23 mouse cellular contexts compared by ENCODE assay signal in the genomic region with DNA sequence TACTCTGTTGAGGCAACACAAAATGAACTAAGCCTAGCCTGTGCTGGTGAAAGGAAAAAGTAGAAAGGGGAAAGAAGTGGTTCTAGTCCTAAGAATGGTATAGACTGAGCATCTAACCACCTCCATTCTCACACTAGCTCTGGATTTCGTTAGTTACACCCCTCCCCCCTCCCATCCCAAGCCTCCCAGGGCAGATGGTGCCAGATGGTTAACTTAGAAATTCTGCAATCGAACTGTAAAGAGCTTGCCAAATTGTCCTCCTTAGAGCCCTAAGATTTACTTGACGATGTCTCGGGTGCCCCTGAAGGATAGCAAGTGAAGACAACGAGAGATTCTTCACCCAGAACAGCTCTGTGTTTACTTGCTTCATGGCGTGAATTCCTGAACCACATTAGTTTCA.
DNase-seq lines count a peak whose midpoint lies in the region; ATAC-seq and TF ChIP-seq lines count a peak whose summit lies in the region.
"Had no signal": no experiment of that assay in that cellular context is flagged by ENCODE, and none has a peak within 500 bp of the region (broad histone marks: within the 10 kb centered on the region; RNA-seq: fewer than 3 reads in every experiment).

No protein-coding gene starts in this region.

- no peak for TF ChIP-seq POLR2A in brain, embryonic 14.5 days (IDR thresholded peaks at IDR 0.05; ENCODE audit: borderline replicate concordance, extremely low read depth, insufficient read depth, insufficient read length, poor library complexity, severe bottlenecking)

- H3K9ac ChIP-seq in forebrain, embryonic 15.5 days (replicated peaks): no peak overlapping the region
- no peak overlapping the region for H3K9ac ChIP-seq in embryonic facial prominence, embryonic 15.5 days
- H3K9ac ChIP-seq: kidney, embryonic 15.5 days; liver, embryonic 15.5 days; lung, embryonic 14.5 days; midbrain, embryonic 15.5 days had no signal

- no peak overlapping the region for H3K27ac ChIP-seq in forebrain, embryonic 15.5 days (replicated peaks)
- no peak overlapping the region for H3K27ac ChIP-seq in forebrain, embryonic 10.5 days
- 0 out of 2 replicates have a peak overlapping the region, but pooled peaks have one; percentile 4 for H3K27ac ChIP-seq in embryonic facial prominence, embryonic 15.5 days (replicated peaks)
- H3K27ac ChIP-seq: kidney, embryonic 15.5 days; liver, embryonic 15.5 days; midbrain, embryonic 15.5 days had no signal

- H3K4me3 ChIP-seq in forebrain, embryonic 15.5 days: no peak overlapping the region
- H3K4me3 ChIP-seq in forebrain, embryonic 10.5 days: no peak overlapping the region
- H3K4me3 ChIP-seq in embryonic facial prominence, embryonic 15.5 days (replicated peaks): no peak overlapping the region
- H3K4me3 ChIP-seq: kidney, embryonic 15.5 days; liver, embryonic 15.5 days; midbrain, embryonic 15.5 days had no signal

- DNase-seq in forebrain, embryonic 10.5 days (ENCODE audit: extremely low spot score, low spot score): no peak
- peak; percentile 15 for DNase-seq in left cerebral cortex, postnatal 4 days
- DNase-seq in left cerebral cortex, adult 18-20 months (ENCODE audit: low spot score in 2 of 2): no peak
- DNase-seq in brain, embryonic 14.5 days (ENCODE audit: low read depth): peak; percentile 77
- DNase-seq in heart, postnatal 4 days: no peak
- no peak for DNase-seq in layer of hippocampus, adult 11-12 months (ENCODE audit: low spot score)
- DNase-seq: B cell, adult 2 months; cerebellum, adult 11-12 months; cerebellum, postnatal 14 days; gastrocnemius, postnatal 14 days; heart, postnatal 14 days; kidney, adult 18-20 months; kidney, postnatal 25 days; layer of hippocampus, postnatal 36 days; lung, embryonic 14.5 days; lung, postnatal 14 days; right cerebral cortex, postnatal 14 days had no signal

- no peaks in the 10 kb centered on the region for H3K36me3 ChIP-seq in forebrain, embryonic 15.5 days
- H3K36me3 ChIP-seq in forebrain, embryonic 10.5 days (replicated peaks): no peaks in the 10 kb centered on the region
- no peaks in the 10 kb centered on the region for H3K36me3 ChIP-seq in embryonic facial prominence, embryonic 15.5 days
- H3K36me3 ChIP-seq: kidney, embryonic 15.5 days; liver, embryonic 15.5 days; midbrain, embryonic 15.5 days had no signal

- no peak overlapping the region for H3K4me2 ChIP-seq in forebrain, embryonic 15.5 days (replicated peaks)
- no peak overlapping the region for H3K4me2 ChIP-seq in embryonic facial prominence, embryonic 15.5 days (replicated peaks)
- H3K4me2 ChIP-seq: kidney, embryonic 15.5 days; liver, embryonic 15.5 days; lung, embryonic 14.5 days; midbrain, embryonic 15.5 days had no signal

- no peaks in the 10 kb centered on the region for H3K27me3 ChIP-seq in forebrain, embryonic 15.5 days
- H3K27me3 ChIP-seq in forebrain, embryonic 10.5 days (ENCODE audit: poor library complexity, severe bottlenecking): no peaks in the 10 kb centered on the region
- no peaks in the 10 kb centered on the region for H3K27me3 ChIP-seq in embryonic facial prominence, embryonic 15.5 days
- H3K27me3 ChIP-seq: kidney, embryonic 15.5 days; liver, embryonic 15.5 days; midbrain, embryonic 15.5 days had no signal

- 54% methylated on average over 6 of the region's 6 CpGs for WGBS in forebrain, embryonic 15.5 days
- WGBS in forebrain, embryonic 10.5 days: 67% methylated on average over 6 of the region's 6 CpGs
- 49% methylated on average over 6 of the region's 6 CpGs for WGBS in embryonic facial prominence, embryonic 15.5 days

- H3K9me3 ChIP-seq in forebrain, embryonic 15.5 days: no peaks in the 10 kb centered on the region
- H3K9me3 ChIP-seq in forebrain, embryonic 10.5 days: no peaks in the 10 kb centered on the region
- no peaks in the 10 kb centered on the region for H3K9me3 ChIP-seq in embryonic facial prominence, embryonic 15.5 days (replicated peaks)
- H3K9me3 ChIP-seq: kidney, embryonic 15.5 days; liver, embryonic 15.5 days; midbrain, embryonic 15.5 days had no signal

- ATAC-seq in forebrain, embryonic 15.5 days (replicated peaks): peak; percentile 77
- no peak for ATAC-seq in embryonic facial prominence, embryonic 15.5 days (ENCODE audit: insufficient number of reproducible peaks, low FRiP score, low TSS enrichment, low read depth)
- ATAC-seq: inflammation-experienced regulatory T-cells, adult 6 months; midbrain, embryonic 15.5 days had no signal

- H3K4me1 ChIP-seq in forebrain, embryonic 15.5 days: peaks cover 10% of the 10 kb centered on the region
- H3K4me1 ChIP-seq in forebrain, embryonic 10.5 days: no peaks in the 10 kb centered on the region
- peaks cover 14% of the 10 kb centered on the region for H3K4me1 ChIP-seq in embryonic facial prominence, embryonic 15.5 days
- H3K4me1 ChIP-seq: kidney, embryonic 15.5 days; liver, embryonic 15.5 days had no signal

- intact Hi-C loops in left cerebral cortex, postnatal 4 days (cut with DNase I): no loop called here

- no peak for TF ChIP-seq CTCF in brain, embryonic 14.5 days (IDR thresholded peaks at IDR 0.05; ENCODE audit: borderline replicate concordance, extremely low read depth, insufficient read depth, insufficient read length)

Comparison
In these comparisons a context has a peak if more than half of its experiments do, and no peak if none do; other contexts are left out.
1. DNase-seq: peak in left cerebral cortex, postnatal 4 days (single experiment) and brain, embryonic 14.5 days (single experiment); none in forebrain, embryonic 10.5 days (single experiment), left cerebral cortex, adult 18-20 months (0 of 2), heart, postnatal 4 days (single experiment) and layer of hippocampus, adult 11-12 months (single experiment).